Mouse (Mus musculus) adrenal gland, adult 8-10 months (tissue): Measurements from ENCODE around the gene Tubb5. TPM values are rescaled to one million over a fixed set of nuclear protein-coding genes. Genes with fewer than 3 reads are reported as not detected.

Experiments used
- DNase-seq: peaks from one replicate; pipeline ENCODE4 v3.0.0; 2022
- microRNA-seq, 2 experiments: library from miRNA; unstranded; fragments of <30 nt; microRNA quantifications; one replicate each; pipeline ENCODE4 v1.2.0; 2022
- total RNA-seq, 4 experiments: library from RNA; stranded (reverse); gene quantifications; 2 replicates each; pipeline ENCODE4 v1.2.4; 2022

Gene Tubb5
- total RNA-seq, 4 experiments from 2014 or later, result 141 to 168 (median 159) TPM

DNA sequence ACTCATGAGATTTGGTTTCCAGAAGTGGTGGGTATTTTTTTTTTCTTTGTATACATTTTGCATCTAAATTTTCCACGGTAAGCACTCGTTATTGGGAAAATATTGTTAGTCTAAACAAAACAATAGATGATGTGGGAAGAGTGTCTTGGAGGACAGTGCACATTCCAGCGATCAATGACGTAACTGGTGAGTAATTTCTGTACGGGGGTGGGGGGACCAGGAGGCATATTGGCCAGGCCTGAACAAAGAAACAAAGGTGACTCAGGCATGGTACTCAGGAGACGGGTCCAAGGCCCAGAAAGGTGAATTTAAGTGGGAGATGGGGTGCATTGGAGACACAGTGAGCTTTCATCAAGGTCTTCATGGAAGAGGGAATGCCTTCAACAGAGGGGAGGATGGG lies 42.5 kb downstream of the Tubb5 start:
- no peak for DNase-seq

DNA sequence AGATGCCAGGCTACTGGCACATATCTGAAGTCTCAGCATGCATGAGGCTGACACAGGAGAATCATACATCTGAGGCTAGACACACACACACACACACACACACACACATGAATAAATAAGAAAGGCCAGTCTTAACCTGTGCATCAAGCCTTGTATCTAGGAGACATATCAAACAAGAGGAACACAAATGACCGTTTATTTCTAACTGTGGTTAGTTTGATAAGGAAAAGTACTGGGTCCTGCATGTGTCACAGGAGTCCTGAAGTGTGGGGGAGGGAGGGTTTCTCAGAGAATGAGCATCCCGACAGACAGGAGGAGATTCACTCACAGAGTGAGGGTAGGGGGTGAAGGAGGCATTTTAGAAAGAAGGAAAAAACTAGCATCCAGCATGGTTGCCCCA lies 43.0 kb downstream of the Tubb5 start:
- DNase-seq, result no peak

DNA sequence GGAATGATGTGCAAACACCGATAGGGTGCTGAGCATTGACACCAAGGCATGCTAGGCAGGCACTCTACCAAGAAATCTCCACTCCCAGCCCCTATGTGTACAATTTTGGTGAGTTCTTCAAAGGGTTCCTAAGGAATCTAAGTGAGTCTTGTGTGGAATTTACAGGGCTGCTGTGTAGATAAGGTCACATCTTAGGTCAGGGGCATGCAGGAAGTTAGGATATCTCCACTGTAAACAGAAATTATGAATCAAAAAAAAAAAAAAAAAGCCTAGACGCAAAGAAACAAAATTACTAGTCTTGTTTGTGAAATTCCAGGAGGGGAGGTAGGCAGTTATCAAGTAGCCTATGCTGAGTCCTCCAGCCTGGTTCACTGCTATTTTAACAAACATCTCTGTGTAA lies 45.3 kb downstream of the Tubb5 start:
- DNase-seq, result no peak

DNA sequence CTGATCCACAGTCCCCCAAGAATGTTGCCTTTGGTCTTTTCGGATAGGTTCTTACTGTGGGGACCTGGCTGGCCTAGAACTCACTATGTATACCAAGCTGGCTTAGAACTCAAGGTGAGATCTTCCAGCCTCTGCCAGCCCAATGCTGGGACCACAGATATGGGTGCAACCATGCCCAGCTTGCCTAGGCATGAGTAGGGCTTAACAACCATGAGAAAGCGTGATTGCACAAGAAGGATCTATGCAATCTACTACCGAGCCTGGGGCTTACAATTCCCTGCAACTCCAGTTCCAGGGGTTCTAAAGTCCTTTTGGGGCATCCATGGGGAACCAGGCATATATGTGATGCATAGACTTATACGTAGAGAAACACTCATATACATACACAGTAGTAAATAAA lies 47.2 kb downstream of the Tubb5 start:
- DNase-seq, result no peak

DNA sequence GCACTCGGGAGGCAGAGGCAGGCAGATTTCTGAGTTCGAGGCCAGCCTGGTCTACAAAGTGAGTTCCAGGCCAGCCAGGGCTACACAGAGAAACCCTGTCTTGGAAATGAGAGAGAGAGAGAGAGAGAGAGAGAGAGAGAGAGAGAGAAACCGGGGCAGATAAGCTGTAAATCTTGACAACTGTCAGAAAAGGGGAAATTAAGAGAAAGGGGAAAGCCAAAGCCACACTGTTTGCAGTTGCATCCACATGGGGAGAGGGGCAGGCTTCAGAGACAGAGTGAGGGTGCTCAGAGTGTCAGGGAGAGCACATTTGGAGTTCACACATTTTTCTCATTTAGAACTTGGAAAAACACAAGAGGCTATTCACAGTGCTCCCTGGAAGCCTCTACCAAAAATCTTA lies 50.1 kb downstream of the Tubb5 start:
- DNase-seq, result no peak

DNA sequence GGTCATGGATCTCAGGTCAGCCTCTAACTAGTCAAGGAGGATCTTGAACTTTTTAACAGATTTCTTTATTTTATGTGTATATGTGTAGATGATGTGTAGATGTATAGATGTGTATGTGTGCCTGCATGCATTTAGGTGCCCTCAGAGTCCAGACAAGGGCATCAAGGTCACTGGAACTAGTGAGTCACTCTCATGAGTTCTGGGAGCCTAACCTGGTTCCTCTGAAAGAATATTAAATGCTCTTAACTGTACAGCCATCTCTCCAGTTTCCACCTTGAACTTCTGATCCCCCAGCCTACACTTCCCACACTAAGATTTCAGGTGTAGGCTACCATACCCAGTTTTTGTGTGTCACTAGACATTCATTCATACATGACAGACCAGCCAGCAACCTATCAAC lies 50.6 kb downstream of the Tubb5 start:
- no peak for DNase-seq

DNA sequence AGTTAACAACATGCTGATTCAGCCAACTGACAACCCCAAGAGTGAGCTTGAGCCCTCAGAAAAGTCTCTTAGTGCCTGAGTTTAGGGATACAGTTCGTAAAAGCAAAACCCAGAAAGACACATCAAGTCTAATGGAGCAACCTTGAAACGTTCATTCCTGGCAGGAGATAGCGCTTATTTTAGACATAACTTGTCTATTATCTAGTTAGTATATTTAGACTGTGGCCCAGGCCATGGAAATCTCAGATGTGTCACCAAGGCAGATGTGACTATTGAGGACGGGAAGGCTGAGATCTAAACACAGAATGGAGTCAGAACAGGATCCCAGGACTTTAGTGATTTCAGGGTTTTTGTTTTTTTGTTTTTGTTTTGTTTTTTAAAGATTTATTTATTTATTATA lies 53.0 kb downstream of the Tubb5 start:
- DNase-seq, result no peak

DNA sequence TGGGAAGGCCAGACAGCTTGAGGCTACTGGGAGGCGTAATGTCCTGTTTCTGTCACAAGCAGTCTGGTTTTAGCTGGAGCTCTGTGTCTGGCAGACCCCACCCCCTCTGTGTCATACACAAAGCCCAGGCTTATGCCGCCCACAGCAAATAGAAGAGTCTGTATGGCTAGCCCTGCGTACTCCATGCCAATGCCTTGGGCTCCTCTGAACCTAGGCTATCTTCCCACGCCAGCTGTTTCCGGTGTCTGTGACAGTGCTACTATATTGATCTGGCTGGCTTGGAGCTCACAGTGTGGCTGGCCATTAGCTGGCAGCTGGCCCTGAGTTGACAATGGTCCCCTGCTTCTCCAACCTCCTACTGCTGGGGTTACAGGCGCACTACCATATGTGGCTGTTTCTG lies 54.2 kb downstream of the Tubb5 start:
- no peak for DNase-seq

Small RNA genes within 50 kb of the gene (microRNA-seq; reads per million reads assigned to microRNA genes)
- gene Gm28033, result 0 to 0.18 reads per million in 2 experiments

Other genes with a start within 250 kb of the Tubb5 start
- not detected for gene Sfta2, start 236.8 kb downstream of the Tubb5 start, total RNA-seq
- gene Gm9573, start 211.7 kb downstream of the Tubb5 start, total RNA-seq, result not detected
- not detected for gene Mucl3, start 194.6 kb downstream of the Tubb5 start, total RNA-seq
- gene Vars2, start 170.7 kb downstream of the Tubb5 start, total RNA-seq, result 10 to 100 TPM; 30.9 to 60.3 (median 45.3) TPM
- gene Gtf2h4, start 164.6 kb downstream of the Tubb5 start, total RNA-seq, result 10 to 100 TPM; 23.5 to 30.6 (median 24.6) TPM
- gene Ddr1, start 133.7 kb downstream of the Tubb5 start, total RNA-seq, result 10 to 100 TPM; 40.1 to 81.5 (median 56.4) TPM
- 10 to 100 TPM in 3 of 4 experiments, 1 to 10 TPM in 1; 8.3 to 19.3 (median 13.7) TPM for gene Ier3, start 16.6 kb downstream of the Tubb5 start, total RNA-seq
- gene Flot1, start 15.1 kb downstream of the Tubb5 start, total RNA-seq, result 100 to 1,000 TPM in 2 of 4 experiments, 10 to 100 TPM in 2; 57.2 to 117 (median 94.8) TPM
- gene Mdc1, start 3.2 kb upstream of the Tubb5 start, total RNA-seq, result 10 to 100 TPM; 20.9 to 28.2 (median 24.1) TPM
- 1 to 10 TPM; 2.5 to 5.4 (median 5.0) TPM for gene Nrm, start 23.0 kb upstream of the Tubb5 start, total RNA-seq
- gene Ppp1r18, start 27.3 kb upstream of the Tubb5 start, total RNA-seq, result 10 to 100 TPM; 35.4 to 47.9 (median 40.0) TPM
- gene Dhx16, start 41.5 kb upstream of the Tubb5 start, total RNA-seq, result 10 to 100 TPM; 40.6 to 57.8 (median 52.0) TPM
- 10 to 100 TPM; 33.1 to 46.5 (median 40.3) TPM for gene 2310061I04Rik, start 59.1 kb upstream of the Tubb5 start, total RNA-seq
- 10 to 100 TPM; 34.8 to 61.0 (median 44.9) TPM for gene Atat1, start 71.8 kb upstream of the Tubb5 start, total RNA-seq
- gene Mrps18b, start 78.1 kb upstream of the Tubb5 start, total RNA-seq, result 100 to 1,000 TPM in 2 of 4 experiments, 10 to 100 TPM in 2; 81.7 to 102 (median 99.4) TPM
- gene Ppp1r10, start 78.1 kb upstream of the Tubb5 start, total RNA-seq, result 100 to 1,000 TPM in 1 of 4 experiments, 10 to 100 TPM in 3; 65.5 to 105 (median 89.6) TPM
- gene Abcf1, start 131.5 kb upstream of the Tubb5 start, total RNA-seq, result 100 to 1,000 TPM in 1 of 4 experiments, 10 to 100 TPM in 3; 87.1 to 104 (median 93.9) TPM
- 10 to 100 TPM; 52.4 to 65.5 (median 59.7) TPM for gene Gnl1, start 141.5 kb upstream of the Tubb5 start, total RNA-seq
- 10 to 100 TPM; 19.0 to 38.5 (median 27.2) TPM for gene Prr3, start 141.9 kb upstream of the Tubb5 start, total RNA-seq
- 1 to 10 TPM; 6.0 to 9.2 (median 6.9) TPM for gene H2-T24, start 182.3 kb upstream of the Tubb5 start, total RNA-seq
- gene H2-T23, start 194.5 kb upstream of the Tubb5 start, total RNA-seq, result 100 to 1,000 TPM in 1 of 4 experiments, 10 to 100 TPM in 3; 65.8 to 110 (median 93.4) TPM
- 10 to 100 TPM; 33.8 to 65.4 (median 46.3) TPM for gene H2-T22, start 204.4 kb upstream of the Tubb5 start, total RNA-seq
- gene Gm6034, start 204.7 kb upstream of the Tubb5 start, total RNA-seq, result under 1 TPM in 2 of 4 experiments, not detected in 2; 0.17 to 0.30 TPM
- gene Gm11127, start 220.1 kb upstream of the Tubb5 start, total RNA-seq, result 1 to 10 TPM; 5.8 to 7.9 (median 6.7) TPM